Mouse (Mus musculus) intestine, postnatal 0 days (tissue): ENCODE measurements around the gene Usb1. TPM values are rescaled to one million over a fixed set of nuclear protein-coding genes. Genes with fewer than 3 reads are reported as not detected.
A peak's percentile ranks its signal among the peaks of the same experiment; 100 is the strongest.

Experiments used
- ATAC-seq: fragments of 200-750 bp; cut with Nextera tagmentation; 2 replicates; pipeline ENCODE4 v1.8.0; 2017; ENCODE audit warnings: mild to moderate bottlenecking, moderate TSS enrichment, moderate library complexity
- H3K27ac ChIP-seq: fragments of 300-500 bp; sonication (generic); 2 replicates; pipeline ENCODE4 v1.5.1; 2014; ENCODE audit warnings: mild to moderate bottlenecking, low read depth, low read length, moderate library complexity
- H3K27me3 ChIP-seq: fragments of 300-500 bp; sonication (generic); replicated peaks from 2 replicates; pipeline ENCODE4 v1.6.1; 2014; ENCODE audit warnings: low read length, mixed read lengths; ENCODE audit not compliant: control insufficient read depth, insufficient read depth
- H3K36me3 ChIP-seq: fragments of 300-500 bp; sonication (generic); 2 replicates; pipeline ENCODE4 v1.6.1; 2014; ENCODE audit warnings: mild to moderate bottlenecking, moderate library complexity; ENCODE audit not compliant: control insufficient read depth, insufficient read depth
- H3K4me1 ChIP-seq: fragments of 300-500 bp; sonication (generic); replicated peaks from 2 replicates; pipeline ENCODE4 v1.6.1; 2014; ENCODE audit warnings: antibody characterized with exemption, low read length, mixed read lengths; ENCODE audit not compliant: control insufficient read depth, insufficient read depth
- H3K4me2 ChIP-seq: fragments of 300-500 bp; sonication (generic); replicated peaks from 2 replicates; pipeline ENCODE4 v1.6.1; 2014; ENCODE audit warnings: low read depth, mild to moderate bottlenecking, moderate library complexity
- H3K4me3 ChIP-seq: fragments of 300-500 bp; sonication (generic); 2 replicates; pipeline ENCODE4 v1.5.1; 2014; ENCODE audit warnings: low read depth, low read length
- H3K9ac ChIP-seq: fragments of 300-500 bp; sonication (generic); 2 replicates; pipeline ENCODE4 v1.6.1; 2014; ENCODE audit warnings: mild to moderate bottlenecking, low read depth, low read length
- H3K9me3 ChIP-seq: fragments of 300-500 bp; sonication (generic); 2 replicates; pipeline ENCODE4 v1.6.1; 2016; ENCODE audit warnings: mixed run types; ENCODE audit not compliant: control insufficient read depth
- CTCF ChIP-seq: sonication (generic); IDR thresholded peaks from 2 replicates; pipeline ENCODE4 v1.5.1; 2016; ENCODE audit warnings: low read depth, mild to moderate bottlenecking, control low read depth, antibody characterized with exemption, moderate library complexity
- WGBS: fragments of 180-500 bp; shearing (Covaris S2); extraction: QIAGEN DNeasy Blood & Tissue Kit; methylation state at CpG from one replicate; pipeline ENCODE4 v1.1.7; 2014; 5-methylcytosine and 5-hydroxymethylcytosine counted together
- polyA plus RNA-seq: library from polyadenylated mRNA; unstranded; fragments of >200 nt; fragmentation: Nextera tagmentation; extraction: Ambion mirVana; gene quantifications from 2 replicates; pipeline ENCODE4 v1.2.1, GENCODE M21; 2015

Gene Usb1
- polyA plus RNA-seq, 1 experiment from 2014 or later = 22.3 TPM

- peak; percentile 54 for ATAC-seq
- peak overlapping the region; percentile 78 for H3K9ac ChIP-seq
- WGBS = under 1% methylated on average over 38 of the region's 38 CpGs
- H3K27ac ChIP-seq = peak overlapping the region; percentile 96
- H3K4me2 ChIP-seq = peak overlapping the region; percentile 84
- H3K36me3 ChIP-seq = peaks cover 48% of the 10 kb centered on the region
- H3K4me1 ChIP-seq = 0 out of 2 replicates have a peak, but pooled peaks cover 8% of the 10 kb centered on the region
- no peaks in the 10 kb centered on the region for H3K27me3 ChIP-seq
- TF ChIP-seq CTCF = no peak
- no peaks in the 10 kb centered on the region for H3K9me3 ChIP-seq
- peak overlapping the region; percentile 85 for H3K4me3 ChIP-seq
Measured at GRCm38 (mm10) chr8:95331156-95331719, 846 bp upstream of the Usb1 start.

- TF ChIP-seq CTCF = no peak
- peak; percentile 13; the same call in 1 of the 2 replicates for ATAC-seq
- Histone ChIP-seq H3K27ac (peak overlapping the region; percentile 96), H3K36me3 (peaks cover 41% of the 10 kb centered on the region), H3K4me2 (peak overlapping the region; percentile 84), H3K9ac (peak overlapping the region; percentile 78), H3K4me3 (peak overlapping the region; percentile 85), H3K9me3 (no peaks in the 10 kb centered on the region), H3K4me1 (0 out of 2 replicates have a peak, but pooled peaks cover 8% of the 10 kb centered on the region), H3K27me3 (no peaks in the 10 kb centered on the region)
- WGBS = 11% methylated on average over 21 of the region's 21 CpGs
Measured at GRCm38 (mm10) chr8:95332437-95333199, 534 bp downstream of the Usb1 start.

- no peak for TF ChIP-seq CTCF
- H3K4me1 ChIP-seq = 0 out of 2 replicates have a peak, but pooled peaks cover 3% of the 10 kb centered on the region
- H3K4me2 ChIP-seq = no peak overlapping the region
- H3K4me3 ChIP-seq = no peak overlapping the region
- no peaks in the 10 kb centered on the region for H3K9me3 ChIP-seq
- 92% methylated on average over 1 of the region's 1 CpGs for WGBS
- peaks cover 49% of the 10 kb centered on the region for H3K36me3 ChIP-seq
- ATAC-seq = no peak
- H3K9ac ChIP-seq = no peak overlapping the region
- H3K27ac ChIP-seq = no peak overlapping the region
- H3K27me3 ChIP-seq = no peaks in the 10 kb centered on the region
Measured at GRCm38 (mm10) chr8:95335706-95336105, 3.6 kb downstream of the Usb1 start.

- no peak overlapping the region for H3K9ac ChIP-seq
- H3K27me3 ChIP-seq = no peaks in the 10 kb centered on the region
- H3K4me3 ChIP-seq = no peak overlapping the region
- H3K4me1 ChIP-seq = 0 out of 2 replicates have a peak, but pooled peaks cover 3% of the 10 kb centered on the region
- H3K36me3 ChIP-seq = peaks cover 54% of the 10 kb centered on the region
- no peak for TF ChIP-seq CTCF
- no peak overlapping the region for H3K4me2 ChIP-seq
- no peaks in the 10 kb centered on the region for H3K9me3 ChIP-seq
- H3K27ac ChIP-seq = no peak overlapping the region
- ATAC-seq = no peak
Measured at GRCm38 (mm10) chr8:95336363-95336762, 4.3 kb downstream of the Usb1 start.

- ATAC-seq = peak; percentile 48
- 42% methylated on average over 5 of the region's 5 CpGs for WGBS
- H3K9me3 ChIP-seq = no peaks in the 10 kb centered on the region
- H3K27me3 ChIP-seq = no peaks in the 10 kb centered on the region
- no peak overlapping the region for H3K27ac ChIP-seq
- no peak overlapping the region for H3K4me2 ChIP-seq
- no peaks in the 10 kb centered on the region for H3K4me1 ChIP-seq
- no peak overlapping the region for H3K9ac ChIP-seq
- no peak for TF ChIP-seq CTCF
- no peak overlapping the region for H3K4me3 ChIP-seq
- H3K36me3 ChIP-seq = peaks cover 74% of the 10 kb centered on the region
Measured at GRCm38 (mm10) chr8:95341721-95342120, 9.6 kb downstream of the Usb1 start.

GRCm38 (mm10) chr8:95344668-95345067, 12.6 kb downstream of the Usb1 start:
- no peaks in the 10 kb centered on the region for H3K9me3 ChIP-seq
- no peak overlapping the region for H3K9ac ChIP-seq
- H3K27ac ChIP-seq = no peak overlapping the region
- no peaks in the 10 kb centered on the region for H3K27me3 ChIP-seq
- no peak overlapping the region for H3K4me2 ChIP-seq
- TF ChIP-seq CTCF = peak; percentile 45
- H3K4me1 ChIP-seq = no peaks in the 10 kb centered on the region
- H3K4me3 ChIP-seq = no peak overlapping the region
- no peak for ATAC-seq
- H3K36me3 ChIP-seq = peaks cover 52% of the 10 kb centered on the region
- WGBS = 77% methylated on average over 6 of the region's 6 CpGs
